Mouse (Mus musculus): ENCODE results near the gene Zdhhc16.

GRCm38 (mm10) chr19:41991926-41992477 is 58.7 kb downstream of the Zdhhc16 start:
- TF ChIP-seq POLR2A (IDR thresholded peaks at IDR 0.05; ENCODE audit: insufficient read depth, low read depth, low read length) (no peak), CTCF (IDR thresholded peaks at IDR 0.05; ENCODE audit: insufficient read depth, low read depth, low read length) (no peak)
